Mouse (Mus musculus) forebrain, embryonic 10.5 days (tissue): ENCODE measurements around the gene Rab40c. TPM values are rescaled to one million over a fixed set of nuclear protein-coding genes. Genes with fewer than 3 reads are reported as not detected.

ENCODE experiments used
- DNase-seq: peaks from one replicate; pipeline ENCODE4 v3.0.0-alpha.2; 2017; ENCODE audit warnings: low spot score; ENCODE audit errors: extremely low spot score
- H3K27ac ChIP-seq: fragments of 300-500 bp; sonication (generic); 2 replicates; pipeline ENCODE4 v1.5.1; 2016; ENCODE audit warnings: mild to moderate bottlenecking
- H3K27me3 ChIP-seq: fragments of 300-500 bp; sonication (generic); 2 replicates; pipeline ENCODE4 v1.6.1; 2016; ENCODE audit warnings: mild to moderate bottlenecking; ENCODE audit not compliant: poor library complexity, severe bottlenecking
- H3K36me3 ChIP-seq: fragments of 300-500 bp; sonication (generic); replicated peaks from 2 replicates; pipeline ENCODE4 v1.6.1; 2016; ENCODE audit warnings: mild to moderate bottlenecking, moderate library complexity
- H3K4me1 ChIP-seq: fragments of 300-500 bp; sonication (generic); 2 replicates; pipeline ENCODE4 v1.6.1; 2016
- H3K4me3 ChIP-seq: fragments of 300-500 bp; sonication (generic); 2 replicates; pipeline ENCODE4 v1.5.1; 2016; ENCODE audit warnings: mild to moderate bottlenecking, moderate library complexity
- H3K9me3 ChIP-seq: fragments of 300-500 bp; sonication (generic); 2 replicates; pipeline ENCODE4 v1.6.1; 2016; ENCODE audit warnings: mild to moderate bottlenecking, moderate library complexity
- WGBS: fragments of 180-500 bp; shearing (Covaris S2); methylation state at CpG from one replicate; pipeline ENCODE4 v1.1.7; 2016; 5-methylcytosine and 5-hydroxymethylcytosine counted together
- polyA plus RNA-seq: library from polyadenylated mRNA; unstranded; fragments of >200 nt; fragmentation: Nextera tagmentation; extraction: Ambion mirVana; gene quantifications from 2 replicates; pipeline ENCODE4 v1.2.1, GENCODE M21; 2016

Gene Rab40c
- polyA plus RNA-seq, 1 experiment from 2014 or later, result 29.4 TPM

- DNase-seq, result no peak
- Histone ChIP-seq H3K27ac (no peak overlapping the region), H3K36me3 (peaks cover 32% of the 10 kb centered on the region), H3K4me3 (no peak overlapping the region), H3K9me3 (no peaks in the 10 kb centered on the region), H3K27me3 (no peaks in the 10 kb centered on the region), H3K4me1 (peaks cover 7% of the 10 kb centered on the region)
- WGBS, result 90% methylated on average over 14 of the region's 14 CpGs
These were observed 6.2 kb downstream of the Rab40c start for GRCm38 (mm10) chr17:25913186-25913876.

GRCm38 (mm10) chr17:25911816-25912215 lies 7.7 kb downstream of the Rab40c start:
- WGBS, result 87% methylated on average over 4 of the region's 4 CpGs
- H3K27me3 ChIP-seq, result no peaks in the 10 kb centered on the region
- no peak for DNase-seq

GRCm38 (mm10) chr17:25907640-25908039 lies 11.9 kb downstream of the Rab40c start:
- H3K9me3 ChIP-seq, result no peaks in the 10 kb centered on the region
- H3K27ac ChIP-seq, result no peak overlapping the region
- H3K27me3 ChIP-seq, result no peaks in the 10 kb centered on the region
- WGBS, result 86% methylated on average over 2 of the region's 2 CpGs
- H3K36me3 ChIP-seq, result peaks cover 19% of the 10 kb centered on the region
- H3K4me1 ChIP-seq, result no peaks in the 10 kb centered on the region
- no peak for DNase-seq
- H3K4me3 ChIP-seq, result no peak overlapping the region

More at GRCm38 (mm10) chr17:25911816-25912215, 7.7 kb downstream of the Rab40c start:
- H3K4me3 ChIP-seq, result no peak overlapping the region
- no peak overlapping the region for H3K27ac ChIP-seq
- no peaks in the 10 kb centered on the region for H3K4me1 ChIP-seq
- no peaks in the 10 kb centered on the region for H3K9me3 ChIP-seq
- peaks cover 24% of the 10 kb centered on the region for H3K36me3 ChIP-seq

GRCm38 (mm10) chr17:25903061-25903460 lies 16.5 kb downstream of the Rab40c start:
- WGBS, result 85% methylated on average over 3 of the region's 3 CpGs
- no peaks in the 10 kb centered on the region; the same call in 1 of the 2 replicates for H3K9me3 ChIP-seq
- peaks cover 31% of the 10 kb centered on the region for H3K36me3 ChIP-seq
- DNase-seq, result no peak
- H3K4me3 ChIP-seq, result no peak overlapping the region
- H3K27ac ChIP-seq, result no peak overlapping the region
- H3K4me1 ChIP-seq, result no peaks in the 10 kb centered on the region
- no peaks in the 10 kb centered on the region for H3K27me3 ChIP-seq

- DNase-seq, result no peak
- Histone ChIP-seq H3K27me3 (no peaks in the 10 kb centered on the region), H3K9me3 (no peaks in the 10 kb centered on the region; the same call in 1 of the 2 replicates), H3K36me3 (peaks cover 22% of the 10 kb centered on the region), H3K27ac (no peak overlapping the region), H3K4me1 (peaks cover 17% of the 10 kb centered on the region), H3K4me3 (no peak overlapping the region)
- 92% methylated on average over 1 of the region's 1 CpGs for WGBS
These were observed 19.3 kb downstream of the Rab40c start for GRCm38 (mm10) chr17:25900193-25900592.

GRCm38 (mm10) chr17:25895891-25896290 lies 23.6 kb downstream of the Rab40c start:
- Histone ChIP-seq H3K4me3 (no peak overlapping the region), H3K36me3 (peaks cover 12% of the 10 kb centered on the region), H3K27ac (peak overlapping the region; percentile 53; the same call in 1 of the 2 replicates), H3K9me3 (no peaks in the 10 kb centered on the region; the same call in 1 of the 2 replicates), H3K4me1 (peaks cover 23% of the 10 kb centered on the region), H3K27me3 (no peaks in the 10 kb centered on the region)
- DNase-seq, result no peak
- WGBS, result 70% methylated on average over 12 of the region's 12 CpGs

- peak overlapping the region; percentile 53; the same call in 1 of the 2 replicates for H3K27ac ChIP-seq
- DNase-seq, result no peak
- 28% methylated on average over 2 of the region's 2 CpGs for WGBS
- no peak overlapping the region for H3K4me3 ChIP-seq
- peaks cover 7% of the 10 kb centered on the region for H3K36me3 ChIP-seq
- peaks cover 23% of the 10 kb centered on the region for H3K4me1 ChIP-seq
- H3K9me3 ChIP-seq, result no peaks in the 10 kb centered on the region
- no peaks in the 10 kb centered on the region for H3K27me3 ChIP-seq
These were observed 24.1 kb downstream of the Rab40c start for GRCm38 (mm10) chr17:25895415-25895814.

- H3K27me3 ChIP-seq, result no peaks in the 10 kb centered on the region
- DNase-seq, result peak; percentile 67
- H3K4me1 ChIP-seq, result peaks cover 23% of the 10 kb centered on the region
- H3K4me3 ChIP-seq, result no peak overlapping the region; the same call in 1 of the 2 replicates
- peaks cover 12% of the 10 kb centered on the region for H3K36me3 ChIP-seq
- H3K9me3 ChIP-seq, result no peaks in the 10 kb centered on the region
- WGBS, result 29% methylated on average over 2 of the region's 2 CpGs
- H3K27ac ChIP-seq, result peak overlapping the region; percentile 72
These were observed 25.4 kb downstream of the Rab40c start for GRCm38 (mm10) chr17:25893975-25894617.

GRCm38 (mm10) chr17:25888837-25889236 lies 30.7 kb downstream of the Rab40c start:
- Histone ChIP-seq H3K27me3 (no peaks in the 10 kb centered on the region), H3K27ac (no peak overlapping the region), H3K36me3 (peaks cover 47% of the 10 kb centered on the region), H3K4me3 (no peak overlapping the region), H3K9me3 (no peaks in the 10 kb centered on the region), H3K4me1 (peaks cover 13% of the 10 kb centered on the region)
- DNase-seq, result no peak
- 85% methylated on average over 3 of the region's 3 CpGs for WGBS

- peaks cover 27% of the 10 kb centered on the region for H3K4me1 ChIP-seq
- no peaks in the 10 kb centered on the region for H3K9me3 ChIP-seq
- peaks cover 60% of the 10 kb centered on the region for H3K36me3 ChIP-seq
- H3K27me3 ChIP-seq, result no peaks in the 10 kb centered on the region
- H3K4me3 ChIP-seq, result no peak overlapping the region
- WGBS, result 92% methylated on average over 10 of the region's 10 CpGs
- DNase-seq, result no peak
- H3K27ac ChIP-seq, result no peak overlapping the region
These were observed 32.1 kb downstream of the Rab40c start for GRCm38 (mm10) chr17:25887467-25887866.

GRCm38 (mm10) chr17:25886806-25887205 lies 32.7 kb downstream of the Rab40c start:
- H3K4me3 ChIP-seq, result no peak overlapping the region
- H3K9me3 ChIP-seq, result no peaks in the 10 kb centered on the region
- H3K4me1 ChIP-seq, result peaks cover 33% of the 10 kb centered on the region
- no peak overlapping the region for H3K27ac ChIP-seq
- no peaks in the 10 kb centered on the region for H3K27me3 ChIP-seq
- peaks cover 66% of the 10 kb centered on the region for H3K36me3 ChIP-seq
- no peak for DNase-seq

GRCm38 (mm10) chr17:25885636-25886035 lies 33.9 kb downstream of the Rab40c start:
- WGBS, result 60% methylated on average over 4 of the region's 4 CpGs
- Histone ChIP-seq H3K27me3 (no peaks in the 10 kb centered on the region), H3K36me3 (peaks cover 66% of the 10 kb centered on the region), H3K4me3 (no peak overlapping the region), H3K4me1 (peaks cover 45% of the 10 kb centered on the region), H3K27ac (no peak overlapping the region), H3K9me3 (no peaks in the 10 kb centered on the region)
- DNase-seq, result no peak

GRCm38 (mm10) chr17:25883824-25884223 lies 35.7 kb downstream of the Rab40c start:
- Histone ChIP-seq H3K27ac (0 out of 2 replicates have a peak overlapping the region, but pooled peaks have one; percentile 87), H3K36me3 (peaks cover 63% of the 10 kb centered on the region), H3K27me3 (no peaks in the 10 kb centered on the region), H3K4me1 (peaks cover 63% of the 10 kb centered on the region), H3K4me3 (no peak overlapping the region), H3K9me3 (no peaks in the 10 kb centered on the region)
- 82% methylated on average over 3 of the region's 3 CpGs for WGBS
- DNase-seq, result no peak
